Mouse (Mus musculus) ovary, postnatal 14 days (tissue): ENCODE measurements around the gene C2.
"Not testable (repeated sequence)": the region's sequence is repeated elsewhere in the genome, so short reads cannot be mapped to it uniquely, and the experiment has no call there.

ENCODE experiments used
- DNase-seq: peaks from one replicate; pipeline ENCODE4 v3.0.0; 2022; ENCODE audit warnings: low spot score

C2 gene

GRCm38 (mm10) chr17:34910982-34911381 is 12.9 kb upstream of the C2 start:
- DNase-seq = no peak

- no peak for DNase-seq
These were observed 4.8 kb upstream of the C2 start for GRCm38 (mm10) chr17:34902895-34903294.

- DNase-seq = not testable (repeated sequence)
These were observed 3.9 kb upstream of the C2 start for GRCm38 (mm10) chr17:34901948-34902347.

GRCm38 (mm10) chr17:34900826-34901225 is 2.8 kb upstream of the C2 start:
- not testable (repeated sequence) for DNase-seq

- DNase-seq = no peak
These were observed 1.8 kb upstream of the C2 start for GRCm38 (mm10) chr17:34899890-34900243.

- no peak for DNase-seq
These were observed 1.2 kb upstream of the C2 start for GRCm38 (mm10) chr17:34899053-34899889.

GRCm38 (mm10) chr17:34898706-34899052 is 614 bp upstream of the C2 start:
- DNase-seq = no peak

GRCm38 (mm10) chr17:34897373-34898159 is 499 bp downstream of the C2 start:
- DNase-seq = no peak

GRCm38 (mm10) chr17:34896366-34896765 is 1.7 kb downstream of the C2 start:
- no peak for DNase-seq

- DNase-seq = no peak
These were observed 2.3 kb downstream of the C2 start for GRCm38 (mm10) chr17:34895724-34896123.

- no peak for DNase-seq
These were observed 3.1 kb downstream of the C2 start for GRCm38 (mm10) chr17:34894801-34895530.

GRCm38 (mm10) chr17:34894074-34894597 is 3.9 kb downstream of the C2 start:
- peak; percentile 93 for DNase-seq

GRCm38 (mm10) chr17:34893072-34893824 is 4.8 kb downstream of the C2 start:
- no peak for DNase-seq

GRCm38 (mm10) chr17:34891377-34891776 is 6.7 kb downstream of the C2 start:
- DNase-seq = no peak

- DNase-seq = no peak
These were observed 7.9 kb downstream of the C2 start for GRCm38 (mm10) chr17:34890074-34890743.

GRCm38 (mm10) chr17:34887942-34888341 is 10.1 kb downstream of the C2 start:
- no peak for DNase-seq

- DNase-seq = no peak
These were observed 12.4 kb downstream of the C2 start for GRCm38 (mm10) chr17:34885615-34886014.

- no peak for DNase-seq
These were observed 13.4 kb downstream of the C2 start for GRCm38 (mm10) chr17:34884704-34885103.

GRCm38 (mm10) chr17:34883332-34883731 is 14.7 kb downstream of the C2 start:
- no peak for DNase-seq

GRCm38 (mm10) chr17:34881683-34882310 is 16.3 kb downstream of the C2 start, which contains the start of gene Gm20547:
TSS of gene Gm20547 (minus strand) at chr17:34882042.
- no peak for DNase-seq

GRCm38 (mm10) chr17:34881166-34881565 is 16.9 kb downstream of the C2 start:
- no peak for DNase-seq
